Mouse (Mus musculus) stomach, embryonic 16.5 days (tissue): ENCODE data around the gene Appbp2. TPM values are rescaled to one million over a fixed set of nuclear protein-coding genes. Genes with fewer than 3 reads are reported as not detected.

ENCODE experiments used
- ATAC-seq: fragments of 200-750 bp; cut with Nextera tagmentation; 2 replicates; pipeline ENCODE4 v1.8.0; 2017; ENCODE audit warnings: moderate number of reproducible peaks, moderate TSS enrichment; ENCODE audit not compliant: insufficient read depth, low FRiP score
- H3K27ac ChIP-seq: fragments of 300-500 bp; sonication (generic); 2 replicates; pipeline ENCODE4 v1.5.1; 2014; ENCODE audit warnings: low read length
- H3K27me3 ChIP-seq: fragments of 300-500 bp; sonication (generic); 2 replicates; pipeline ENCODE4 v1.6.1; 2014; ENCODE audit warnings: low read length, control low read depth, mixed read lengths; ENCODE audit not compliant: control insufficient read depth, insufficient read depth
- H3K36me3 ChIP-seq: fragments of 300-500 bp; sonication (generic); 2 replicates; pipeline ENCODE4 v1.6.1; 2014; ENCODE audit warnings: low read length; ENCODE audit not compliant: control insufficient read depth, insufficient read depth
- H3K4me1 ChIP-seq: fragments of 300-500 bp; sonication (generic); 2 replicates; pipeline ENCODE4 v1.6.1; 2014; ENCODE audit warnings: low read length, control low read depth, mixed read lengths; ENCODE audit not compliant: control insufficient read depth, insufficient read depth
- H3K4me2 ChIP-seq: fragments of 300-500 bp; sonication (generic); 2 replicates; pipeline ENCODE4 v1.6.1; 2014; ENCODE audit warnings: low read depth, low read length, mixed read lengths
- H3K4me3 ChIP-seq: fragments of 300-500 bp; sonication (generic); replicated peaks from 2 replicates; pipeline ENCODE4 v1.5.1; 2014; ENCODE audit warnings: mild to moderate bottlenecking, low read length
- H3K9ac ChIP-seq: fragments of 300-500 bp; sonication (generic); 2 replicates; pipeline ENCODE4 v1.6.1; 2014; ENCODE audit warnings: low read length
- H3K9me3 ChIP-seq: fragments of 300-500 bp; sonication (generic); replicated peaks from 2 replicates; pipeline ENCODE4 v1.6.1; 2016; ENCODE audit warnings: low read length, control low read depth; ENCODE audit not compliant: control insufficient read depth
- WGBS: fragments of 180-500 bp; shearing (Covaris S2); extraction: QIAGEN DNeasy Blood & Tissue Kit; methylation state at CpG from one replicate; pipeline ENCODE4 v1.1.7; 2014; 5-methylcytosine and 5-hydroxymethylcytosine counted together
- polyA plus RNA-seq: library from polyadenylated mRNA; unstranded; fragments of >200 nt; fragmentation: Nextera tagmentation; extraction: Ambion mirVana; gene quantifications from 2 replicates; pipeline ENCODE4 v1.2.1, GENCODE M21; 2015

The Appbp2 gene
- polyA plus RNA-seq, 1 experiment from 2014 or later: 33.4 TPM

- Histone ChIP-seq H3K4me1 (no peaks in the 10 kb centered on the region), H3K27me3 (no peaks in the 10 kb centered on the region), H3K4me3 (no peak overlapping the region), H3K27ac (no peak overlapping the region), H3K9me3 (no peaks in the 10 kb centered on the region), H3K36me3 (no peaks in the 10 kb centered on the region), H3K4me2 (no peak overlapping the region), H3K9ac (no peak overlapping the region)
- 32% methylated on average over 7 of the region's 7 CpGs for WGBS
- ATAC-seq: no peak
These were observed 26.3 kb upstream of the Appbp2 start for GRCm38 (mm10) chr11:85261192-85261591.

- 81% methylated on average over 11 of the region's 11 CpGs for WGBS
- ATAC-seq: no peak
- Histone ChIP-seq H3K4me2 (no peak overlapping the region), H3K36me3 (no peaks in the 10 kb centered on the region), H3K4me3 (no peak overlapping the region), H3K27ac (no peak overlapping the region), H3K9me3 (no peaks in the 10 kb centered on the region), H3K9ac (no peak overlapping the region), H3K27me3 (no peaks in the 10 kb centered on the region), H3K4me1 (no peaks in the 10 kb centered on the region)
These were observed 24.0 kb upstream of the Appbp2 start for GRCm38 (mm10) chr11:85258966-85259365.

GRCm38 (mm10) chr11:85255471-85256027, 20.6 kb upstream of the Appbp2 start:
- Histone ChIP-seq H3K4me1 (no peaks in the 10 kb centered on the region), H3K27me3 (no peaks in the 10 kb centered on the region), H3K36me3 (no peaks in the 10 kb centered on the region), H3K27ac (no peak overlapping the region), H3K9ac (no peak overlapping the region), H3K4me2 (no peak overlapping the region), H3K9me3 (no peaks in the 10 kb centered on the region), H3K4me3 (no peak overlapping the region)
- no peak for ATAC-seq
- 28% methylated on average over 3 of the region's 3 CpGs for WGBS

GRCm38 (mm10) chr11:85253641-85254040, 18.7 kb upstream of the Appbp2 start:
- Histone ChIP-seq H3K9ac (no peak overlapping the region), H3K36me3 (no peaks in the 10 kb centered on the region), H3K4me3 (no peak overlapping the region), H3K9me3 (no peaks in the 10 kb centered on the region), H3K4me2 (no peak overlapping the region), H3K4me1 (no peaks in the 10 kb centered on the region), H3K27ac (no peak overlapping the region), H3K27me3 (no peaks in the 10 kb centered on the region)
- ATAC-seq: no peak
- WGBS: 68% methylated on average over 7 of the region's 7 CpGs

- Histone ChIP-seq H3K4me1 (no peaks in the 10 kb centered on the region), H3K27me3 (no peaks in the 10 kb centered on the region), H3K27ac (no peak overlapping the region), H3K36me3 (no peaks in the 10 kb centered on the region), H3K9ac (no peak overlapping the region), H3K9me3 (no peaks in the 10 kb centered on the region), H3K4me2 (no peak overlapping the region), H3K4me3 (no peak overlapping the region)
- 60% methylated on average over 5 of the region's 5 CpGs for WGBS
- ATAC-seq: no peak
These were observed 18.1 kb upstream of the Appbp2 start for GRCm38 (mm10) chr11:85253006-85253405.

- H3K4me1 ChIP-seq: no peaks in the 10 kb centered on the region
- no peak for ATAC-seq
- H3K9me3 ChIP-seq: no peaks in the 10 kb centered on the region
- H3K27me3 ChIP-seq: no peaks in the 10 kb centered on the region
- no peak overlapping the region for H3K9ac ChIP-seq
- WGBS: 91% methylated on average over 5 of the region's 5 CpGs
- H3K27ac ChIP-seq: no peak overlapping the region
- no peaks in the 10 kb centered on the region for H3K36me3 ChIP-seq
- H3K4me2 ChIP-seq: no peak overlapping the region
- H3K4me3 ChIP-seq: no peak overlapping the region
These were observed 17.0 kb upstream of the Appbp2 start for GRCm38 (mm10) chr11:85251955-85252354.

GRCm38 (mm10) chr11:85250467-85250866, 15.5 kb upstream of the Appbp2 start:
- Histone ChIP-seq H3K4me2 (no peak overlapping the region), H3K4me3 (no peak overlapping the region), H3K36me3 (no peaks in the 10 kb centered on the region), H3K27ac (no peak overlapping the region), H3K9me3 (no peaks in the 10 kb centered on the region), H3K4me1 (no peaks in the 10 kb centered on the region), H3K9ac (no peak overlapping the region), H3K27me3 (no peaks in the 10 kb centered on the region)
- ATAC-seq: 0 out of 2 replicates have a peak, but pooled peaks have one; percentile 58
- WGBS: 45% methylated on average over 3 of the region's 3 CpGs

- Histone ChIP-seq H3K9ac (no peak overlapping the region), H3K9me3 (no peaks in the 10 kb centered on the region), H3K27ac (no peak overlapping the region), H3K4me2 (no peak overlapping the region), H3K27me3 (no peaks in the 10 kb centered on the region), H3K4me1 (no peaks in the 10 kb centered on the region), H3K4me3 (no peak overlapping the region), H3K36me3 (no peaks in the 10 kb centered on the region)
- no peak for ATAC-seq
- WGBS: 68% methylated on average over 3 of the region's 3 CpGs
These were observed 14.4 kb upstream of the Appbp2 start for GRCm38 (mm10) chr11:85249338-85249737.

GRCm38 (mm10) chr11:85248151-85248550, 13.2 kb upstream of the Appbp2 start:
- Histone ChIP-seq H3K9me3 (no peaks in the 10 kb centered on the region), H3K9ac (no peak overlapping the region), H3K27ac (no peak overlapping the region), H3K36me3 (no peaks in the 10 kb centered on the region), H3K4me2 (no peak overlapping the region), H3K4me1 (no peaks in the 10 kb centered on the region), H3K4me3 (no peak overlapping the region), H3K27me3 (no peaks in the 10 kb centered on the region)
- ATAC-seq: no peak
- WGBS: 92% methylated on average over 2 of the region's 2 CpGs

- H3K9ac ChIP-seq: no peak overlapping the region
- no peak overlapping the region for H3K4me3 ChIP-seq
- H3K9me3 ChIP-seq: no peaks in the 10 kb centered on the region
- no peaks in the 10 kb centered on the region for H3K27me3 ChIP-seq
- no peaks in the 10 kb centered on the region for H3K36me3 ChIP-seq
- no peak for ATAC-seq
- H3K4me2 ChIP-seq: no peak overlapping the region
- no peak overlapping the region for H3K27ac ChIP-seq
- no peaks in the 10 kb centered on the region for H3K4me1 ChIP-seq
- WGBS: 82% methylated on average over 8 of the region's 8 CpGs
These were observed 6.3 kb upstream of the Appbp2 start for GRCm38 (mm10) chr11:85241226-85241625.
